Mouse (Mus musculus) adipocyte (in vitro differentiated cells): ENCODE measurements around the gene Nudt9.

ENCODE experiments used
- DNase-seq: peaks from one replicate; pipeline ENCODE4 v3.0.0-alpha.2; 2016; ENCODE audit warnings: low spot score

Nudt9 gene

DNA sequence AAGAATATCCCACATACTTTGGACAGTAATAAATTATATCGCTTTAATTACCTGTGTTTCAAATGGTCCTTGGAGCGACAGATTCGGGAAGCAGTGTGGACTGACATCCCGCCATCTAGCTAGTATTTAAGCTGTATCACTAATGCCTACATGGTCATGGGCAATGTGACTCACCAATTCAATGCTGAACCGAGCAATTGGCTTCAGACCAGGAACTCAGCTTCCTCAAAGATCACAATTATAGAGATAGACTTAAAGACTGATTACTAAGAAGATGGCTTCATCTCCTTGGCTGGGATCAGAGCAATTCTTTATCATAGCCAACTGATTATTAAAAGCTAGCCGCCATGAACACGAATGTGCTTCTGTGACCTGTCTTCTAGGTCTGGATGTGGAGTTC, 31.4 kb downstream of the Nudt9 start, which contains the start of gene Gm17660:
Gene Gm17660, minus strand, starts transcription at position 101 of the 400 bp plus-strand sequence.
- no peak for DNase-seq

DNA sequence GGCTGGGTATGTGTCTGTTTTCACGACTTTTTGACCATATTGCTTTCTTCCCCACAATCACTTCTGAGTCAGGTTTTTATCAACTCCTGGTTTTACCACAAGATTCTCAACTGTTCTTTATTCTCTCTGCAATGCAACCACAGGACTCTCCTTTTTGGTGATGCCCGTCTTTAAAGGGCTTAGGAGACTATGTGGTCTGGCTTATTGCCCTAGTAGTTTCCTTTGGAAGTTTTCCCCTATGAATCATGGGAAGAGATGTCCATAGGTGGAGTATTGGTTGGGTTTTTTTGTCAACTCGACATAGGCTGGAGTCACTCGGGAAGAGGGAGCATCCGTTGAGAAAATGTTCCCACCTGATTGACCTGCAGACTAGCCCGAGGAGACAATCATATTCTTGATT, 34.6 kb downstream of the Nudt9 start:
- DNase-seq, result no peak

DNA sequence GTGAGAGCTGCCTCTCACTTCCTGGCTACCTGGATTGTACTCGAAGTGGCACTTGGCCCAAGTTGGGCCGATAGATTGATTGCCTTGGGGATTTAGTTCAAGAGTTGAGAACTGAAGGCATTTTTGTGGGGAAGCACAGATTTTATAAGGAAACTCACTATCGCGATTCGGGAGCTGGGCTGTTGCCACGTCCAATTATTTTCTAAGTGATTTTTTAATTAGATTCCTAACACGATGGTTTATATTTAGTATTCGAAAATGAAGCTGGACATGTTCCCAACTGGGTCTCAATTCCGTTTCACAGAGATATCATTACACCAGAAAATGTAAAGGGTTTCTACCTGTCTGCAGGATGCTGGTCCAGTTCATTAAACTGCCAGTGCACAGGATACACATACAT, 39.3 kb downstream of the Nudt9 start:
- DNase-seq, result no peak

DNA sequence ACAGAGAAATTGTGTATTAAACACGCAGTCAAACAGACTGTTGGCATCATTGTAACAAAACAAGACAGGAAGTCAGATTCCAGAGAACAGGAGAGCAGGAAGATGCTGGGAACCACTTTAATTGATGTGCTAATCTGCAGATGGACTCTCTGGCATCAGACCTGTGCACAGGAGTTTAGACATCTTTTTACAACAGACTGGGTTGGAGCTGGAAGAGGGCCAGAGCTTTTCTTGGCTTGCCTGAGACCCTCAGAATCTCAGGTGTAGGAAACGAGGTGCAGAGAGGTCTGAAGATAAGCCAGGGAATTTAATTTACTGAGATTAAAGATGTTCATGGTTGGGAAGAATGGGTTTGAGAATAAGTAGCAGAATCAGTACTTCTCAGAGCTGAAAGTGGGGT, 43.6 kb downstream of the Nudt9 start:
- DNase-seq, result no peak

DNA sequence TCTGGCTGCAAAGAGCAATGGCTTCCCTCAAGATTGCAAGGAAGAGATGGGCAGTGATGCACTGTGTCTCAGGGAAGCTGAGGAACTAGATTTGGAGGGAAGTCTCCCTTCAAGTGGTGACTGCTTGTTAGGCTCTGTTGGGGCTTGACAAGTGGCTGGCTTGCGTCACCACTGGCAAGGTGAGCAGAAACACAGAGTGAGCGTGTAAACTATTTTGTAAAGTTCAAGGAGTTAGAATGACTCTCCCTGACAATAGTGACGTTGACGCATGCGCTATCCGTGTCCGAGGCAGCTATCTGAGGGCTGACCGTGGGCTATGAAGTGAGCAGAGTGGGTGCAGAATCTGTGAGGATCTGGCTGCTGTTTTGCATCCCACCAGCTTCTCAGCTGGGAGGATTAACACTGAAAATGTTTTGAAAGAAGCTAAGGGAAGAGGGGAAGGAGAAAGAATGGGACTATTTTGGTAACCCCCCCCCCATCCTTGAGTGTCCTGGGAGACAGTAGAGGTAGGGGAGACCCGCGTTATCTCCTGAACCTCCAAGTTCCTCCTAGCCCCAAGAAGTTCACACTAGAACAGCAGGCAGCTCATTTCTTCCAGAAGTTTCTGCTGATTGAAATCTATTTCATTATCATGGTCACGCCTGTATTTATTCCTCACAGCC, 49.4 kb downstream of the Nudt9 start:
- no peak for DNase-seq

DNA sequence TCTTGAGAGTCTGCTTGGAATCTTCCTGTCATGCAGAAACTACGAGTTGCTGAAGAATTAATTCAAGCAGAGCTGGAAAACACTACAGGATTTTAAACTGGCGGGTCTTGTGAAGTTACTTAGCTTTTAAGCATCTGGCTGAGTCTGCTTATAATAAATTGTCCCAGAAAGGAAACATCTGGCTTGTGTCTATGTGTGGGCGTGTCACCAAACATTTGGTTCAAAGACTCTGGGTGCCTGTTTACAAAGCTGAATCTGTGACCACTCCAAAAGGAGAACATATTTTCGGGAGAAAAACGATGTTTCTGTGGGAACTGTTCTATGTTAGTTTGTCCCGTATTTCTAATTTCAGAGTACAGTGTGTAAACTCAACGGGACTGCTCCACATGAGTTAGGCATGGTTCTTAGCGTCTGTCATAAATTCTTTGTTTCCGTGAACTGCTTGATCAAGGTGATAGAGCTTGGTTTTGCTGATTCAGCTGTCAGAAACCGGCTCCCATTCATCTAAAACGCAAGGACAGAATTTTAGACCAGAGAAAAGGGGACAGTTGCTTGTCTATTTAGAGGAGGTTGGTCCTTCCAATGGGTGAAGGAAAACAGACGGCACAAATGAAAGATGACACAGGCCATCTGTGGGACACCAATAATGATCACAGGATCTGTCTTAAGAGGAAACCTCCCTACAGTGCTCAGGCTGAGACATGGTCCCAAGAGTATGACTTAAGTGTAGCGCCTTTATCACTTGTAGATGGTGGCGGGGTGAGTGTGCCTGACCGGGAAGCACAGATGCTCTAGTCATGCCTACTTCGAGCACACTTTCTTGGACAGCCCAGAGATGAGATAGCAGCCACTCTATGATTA, 50.2 kb downstream of the Nudt9 start:
- DNase-seq, result no peak

DNA sequence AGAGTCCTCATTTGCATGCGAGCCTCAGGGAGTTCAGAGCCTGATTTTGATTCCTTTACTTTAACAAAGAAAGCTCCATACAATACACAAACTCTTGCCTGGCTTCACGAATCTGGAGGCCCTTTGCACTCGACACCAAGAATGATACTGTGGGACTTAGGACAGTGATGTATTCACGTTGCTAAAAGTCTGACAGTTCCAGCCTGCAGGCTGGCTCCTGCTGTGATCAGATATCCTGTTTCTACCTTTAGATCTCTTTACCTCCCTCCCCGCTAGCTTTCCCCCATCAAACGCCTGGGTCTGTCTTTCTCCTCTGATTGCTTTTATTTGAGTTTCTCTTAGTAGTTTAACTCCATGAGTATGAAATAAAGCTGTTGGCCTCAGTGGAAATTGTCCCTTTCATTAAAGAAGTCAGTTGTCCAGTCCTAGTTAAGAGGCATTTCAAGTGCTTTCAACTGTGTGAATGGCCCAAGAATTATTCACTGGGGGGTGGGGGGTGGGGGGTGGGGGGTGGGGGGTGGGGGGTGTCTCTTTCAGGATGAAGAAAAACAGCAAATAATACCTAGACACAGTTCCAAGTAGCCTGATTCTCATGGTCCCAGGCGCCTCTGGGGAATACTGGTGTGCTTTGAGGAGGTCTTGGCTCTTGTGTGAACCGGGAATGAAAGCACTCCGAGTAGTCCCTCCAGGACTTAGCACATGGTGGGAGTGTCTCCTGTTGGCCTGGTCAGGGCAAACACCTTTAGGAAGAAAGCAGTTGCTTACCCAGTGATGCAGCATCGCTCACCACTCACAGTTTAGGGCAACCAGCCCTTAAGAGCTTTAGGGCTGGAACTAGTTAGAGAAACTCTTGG, 55.8 kb downstream of the Nudt9 start:
- no peak for DNase-seq

DNA sequence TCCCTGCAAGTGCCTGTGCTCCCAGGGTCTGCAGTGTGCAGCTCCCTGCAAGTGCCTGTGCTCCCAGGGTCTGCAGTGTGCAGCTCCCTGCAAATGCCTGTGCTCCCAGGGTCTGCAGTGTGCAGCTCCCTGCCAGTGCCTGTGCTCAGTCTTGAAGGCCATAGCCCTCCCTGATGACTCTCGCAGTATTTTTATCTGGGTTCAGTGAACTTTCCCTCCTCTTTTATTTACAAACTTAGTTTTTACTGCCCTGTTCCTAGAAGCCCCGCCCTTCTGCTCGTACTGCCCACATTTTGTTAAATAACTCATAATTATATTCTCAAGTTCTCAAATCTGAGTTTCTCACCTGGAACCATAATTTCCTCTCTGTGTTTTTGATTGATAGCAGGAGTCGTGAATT, 57.1 kb downstream of the Nudt9 start:
- no peak for DNase-seq

DNA sequence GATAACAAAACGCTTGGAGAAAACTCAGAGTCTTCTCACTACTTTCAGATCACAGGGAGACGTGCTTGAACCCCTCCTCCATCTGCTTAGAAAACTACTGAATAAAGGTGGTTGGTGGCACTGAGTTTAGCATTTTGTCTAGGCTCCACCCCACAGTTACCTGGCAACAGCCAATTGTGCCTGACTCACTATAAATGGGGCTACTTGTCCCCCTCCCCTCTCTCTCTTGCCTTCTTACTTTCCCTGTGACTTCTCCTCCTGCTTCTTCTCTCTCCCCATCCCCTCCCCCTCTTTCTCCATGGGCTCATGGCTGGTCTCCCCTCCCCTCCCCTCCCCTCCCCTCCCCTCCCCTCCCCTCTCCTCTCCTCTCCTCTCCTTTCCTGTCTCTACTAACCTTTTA, 58.0 kb downstream of the Nudt9 start:
- no peak for DNase-seq

DNA sequence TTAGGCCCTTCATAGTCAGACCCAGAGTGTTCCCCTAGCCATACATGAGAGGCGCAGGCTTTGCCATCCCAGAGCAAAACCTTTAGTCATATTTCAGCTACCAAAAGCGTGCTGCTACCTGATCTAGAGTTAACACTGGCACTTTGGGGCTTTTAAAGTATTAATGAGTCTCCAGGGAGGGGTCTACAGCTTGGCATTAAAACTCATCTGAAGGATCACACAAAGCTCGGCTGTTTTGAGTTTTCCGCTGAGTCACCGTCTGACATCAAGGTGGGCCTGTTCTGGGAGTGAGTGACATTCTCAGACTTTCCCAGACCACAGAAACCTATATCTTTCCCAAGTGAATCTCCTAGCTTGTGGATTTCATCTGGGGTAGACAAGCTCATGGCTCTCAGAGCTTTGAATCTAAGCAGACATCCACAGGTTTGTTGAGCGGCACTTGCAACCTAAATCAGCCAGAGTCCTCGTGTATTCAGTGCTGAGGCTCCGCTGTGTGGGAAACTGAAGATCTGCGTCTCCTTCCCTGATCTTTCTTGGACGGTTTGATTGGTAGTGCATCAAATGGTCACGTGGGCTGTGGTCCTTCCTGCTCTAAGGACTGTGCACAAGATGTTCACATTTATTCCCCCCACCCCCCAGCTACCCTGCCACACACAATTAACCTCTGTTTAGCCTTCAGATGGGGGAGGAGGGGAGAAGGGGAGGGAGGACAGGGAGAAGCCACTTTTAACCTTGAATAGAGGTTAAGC, 62.2 kb downstream of the Nudt9 start:
- no peak for DNase-seq

DNA sequence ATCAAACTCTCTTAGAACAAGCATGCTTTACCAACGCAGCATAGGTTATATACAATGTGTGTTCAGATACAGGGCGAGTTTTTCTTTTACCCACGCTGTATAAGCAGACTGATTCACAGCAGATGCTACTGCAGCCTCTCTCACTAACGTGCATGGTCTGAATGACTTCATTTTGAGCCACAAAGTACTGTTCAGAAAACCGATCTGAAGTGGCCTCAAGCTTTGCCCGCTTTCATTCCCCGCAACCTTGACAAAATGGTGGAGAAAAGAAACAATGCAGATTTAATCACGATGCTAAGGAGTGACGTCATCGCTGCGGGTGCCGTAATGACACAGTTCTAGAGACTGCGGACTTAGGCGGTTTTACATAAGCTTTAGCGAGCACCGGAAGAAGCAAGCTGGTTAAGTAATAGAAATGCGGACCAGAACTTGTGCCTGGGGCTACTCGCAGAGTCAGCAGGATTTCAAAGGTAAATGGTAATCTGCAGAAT, 62.8 kb downstream of the Nudt9 start:
- no peak for DNase-seq

DNA sequence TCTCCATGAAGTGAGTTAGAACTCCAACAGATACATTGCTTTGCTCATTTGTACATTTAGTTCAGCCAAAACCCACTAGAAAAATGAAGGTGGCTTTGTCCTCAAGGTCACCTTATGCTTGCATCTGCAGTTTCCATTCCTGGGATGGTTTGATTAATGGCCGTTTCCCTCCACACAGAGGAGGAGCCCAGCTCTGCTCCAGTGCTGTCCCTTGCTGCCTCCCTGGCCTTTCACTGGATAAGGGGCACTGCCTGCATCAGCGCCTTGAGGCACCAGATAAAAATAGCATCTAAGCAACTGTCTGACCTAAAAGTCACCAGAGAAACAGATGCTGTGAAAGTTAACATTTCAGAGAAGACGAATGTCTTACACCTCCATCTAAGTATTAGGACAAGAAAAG, 63.4 kb downstream of the Nudt9 start:
- DNase-seq, result no peak

DNA sequence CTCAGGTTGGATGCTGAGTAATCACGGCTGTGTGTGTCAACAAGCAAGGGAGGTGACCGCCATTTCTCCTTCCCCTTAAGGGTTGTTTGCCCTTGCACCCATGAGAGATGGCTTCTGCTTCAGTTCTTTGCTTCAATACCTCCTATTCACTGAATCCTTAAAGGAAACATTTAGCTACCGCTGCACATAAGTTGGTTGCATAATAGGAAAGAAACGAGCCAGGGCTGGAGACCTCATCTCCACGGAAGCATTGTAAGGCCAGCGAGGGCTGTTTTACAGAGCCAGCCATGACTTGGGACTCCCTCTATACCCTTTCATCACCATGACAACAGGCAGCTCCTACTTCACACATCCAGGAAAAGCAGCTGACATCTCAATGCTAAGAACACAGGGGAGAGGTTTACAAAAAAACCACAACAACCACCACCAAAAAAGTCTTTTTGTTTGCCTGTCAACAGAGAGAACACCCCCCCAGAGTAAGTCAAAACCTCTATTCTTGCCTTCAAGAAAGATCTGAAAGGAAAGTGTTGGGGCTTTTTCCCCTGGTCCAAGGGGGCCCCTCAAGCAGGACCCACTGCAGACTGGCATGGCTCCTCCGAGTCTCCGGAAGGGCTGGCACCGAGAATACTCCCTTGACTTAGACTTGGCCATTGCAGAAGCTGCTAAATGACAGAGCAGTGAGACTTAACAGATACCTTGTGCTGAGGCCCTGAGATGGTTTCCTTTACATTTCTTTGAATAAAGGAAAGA, 64.2 kb downstream of the Nudt9 start:
- no peak for DNase-seq

DNA sequence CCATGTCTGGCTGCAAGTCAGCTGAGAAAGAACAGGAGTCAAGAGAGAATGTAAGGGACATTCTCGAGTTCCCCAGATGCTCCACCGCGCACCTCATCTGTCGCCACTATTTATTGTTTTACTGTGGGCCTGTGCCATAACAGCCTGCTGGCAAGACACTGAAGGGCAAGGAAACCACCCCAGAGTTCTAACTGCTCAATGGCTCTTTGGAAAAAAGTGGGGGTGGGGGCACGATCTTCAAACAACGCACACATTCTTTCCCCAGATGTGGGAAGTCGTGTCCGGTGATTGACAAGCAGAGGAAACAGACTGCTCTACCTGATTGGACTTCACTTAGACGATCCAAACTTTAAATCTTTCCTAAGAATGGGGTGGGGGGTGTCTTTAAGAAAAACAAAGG, 65.9 kb downstream of the Nudt9 start:
- no peak for DNase-seq

DNA sequence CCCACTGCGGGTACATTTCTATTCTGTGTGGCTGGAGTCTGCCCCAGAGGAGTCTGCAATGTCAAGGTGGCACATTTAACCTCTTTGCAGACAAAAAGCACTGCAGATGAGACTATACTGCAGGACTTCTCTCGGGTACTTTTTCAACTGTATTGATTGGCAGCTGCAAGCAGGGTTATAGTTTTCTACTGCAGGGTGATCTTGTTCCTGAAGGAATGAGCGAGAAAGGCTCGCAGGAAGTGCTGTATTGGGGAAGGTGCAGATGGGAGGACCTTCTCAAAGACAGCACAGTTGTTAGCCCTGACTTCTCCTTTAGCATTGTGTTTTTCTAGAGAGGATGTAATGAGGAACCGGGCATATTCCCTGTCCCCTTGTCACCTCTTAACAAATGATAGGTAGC, 66.4 kb downstream of the Nudt9 start:
- DNase-seq, result no peak

DNA sequence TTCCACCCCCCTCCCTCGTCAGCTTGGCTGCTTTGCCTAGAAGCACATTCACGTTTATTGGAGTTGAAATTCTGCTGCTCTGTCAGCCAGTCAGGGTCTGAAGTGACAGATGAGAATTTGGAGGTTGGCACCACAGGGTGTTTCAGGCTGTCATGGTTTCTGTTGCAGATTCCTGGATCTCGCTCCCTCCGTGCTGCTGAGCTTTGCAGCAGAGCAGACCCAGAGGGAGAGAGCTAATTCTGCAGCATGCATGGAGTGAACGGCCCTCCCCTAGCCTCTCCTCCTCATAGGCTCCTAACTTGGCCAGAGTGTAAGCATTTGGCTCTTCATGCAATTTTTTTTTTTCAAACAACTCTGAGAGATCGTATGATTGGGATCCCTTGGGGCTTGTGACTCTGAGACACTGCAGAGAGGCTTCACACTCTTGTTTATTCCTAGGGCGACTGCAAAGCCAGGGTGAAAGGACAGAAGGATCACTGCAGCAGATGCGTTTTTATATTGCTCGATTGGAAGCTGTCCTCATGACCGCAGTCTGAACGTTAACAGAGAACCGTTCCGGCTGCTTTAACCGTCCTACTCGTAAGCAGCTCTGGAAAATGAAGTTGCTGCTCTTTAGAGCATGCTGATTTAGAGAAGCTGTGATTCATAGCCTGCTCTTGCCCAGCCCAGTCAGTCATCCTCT, 67.5 kb downstream of the Nudt9 start, which contains the start of gene Sparcl1:
Gene Sparcl1, minus strand, starts transcription at position 243 of the 682 bp plus-strand sequence.
- peak; percentile 92 for DNase-seq
